Mouse (Mus musculus) skeletal muscle tissue, adult 2 months (tissue): ENCODE data around the gene Trim30b.
"Not testable (repeated sequence)": the region's sequence is repeated elsewhere in the genome, so short reads cannot be mapped to it uniquely, and the experiment has no call there.

ENCODE experiments used
- DNase-seq: peaks from one replicate; pipeline ENCODE4 v3.0.0-alpha.2; 2012; ENCODE audit warnings: low read depth, low spot score

Trim30b gene

DNA sequence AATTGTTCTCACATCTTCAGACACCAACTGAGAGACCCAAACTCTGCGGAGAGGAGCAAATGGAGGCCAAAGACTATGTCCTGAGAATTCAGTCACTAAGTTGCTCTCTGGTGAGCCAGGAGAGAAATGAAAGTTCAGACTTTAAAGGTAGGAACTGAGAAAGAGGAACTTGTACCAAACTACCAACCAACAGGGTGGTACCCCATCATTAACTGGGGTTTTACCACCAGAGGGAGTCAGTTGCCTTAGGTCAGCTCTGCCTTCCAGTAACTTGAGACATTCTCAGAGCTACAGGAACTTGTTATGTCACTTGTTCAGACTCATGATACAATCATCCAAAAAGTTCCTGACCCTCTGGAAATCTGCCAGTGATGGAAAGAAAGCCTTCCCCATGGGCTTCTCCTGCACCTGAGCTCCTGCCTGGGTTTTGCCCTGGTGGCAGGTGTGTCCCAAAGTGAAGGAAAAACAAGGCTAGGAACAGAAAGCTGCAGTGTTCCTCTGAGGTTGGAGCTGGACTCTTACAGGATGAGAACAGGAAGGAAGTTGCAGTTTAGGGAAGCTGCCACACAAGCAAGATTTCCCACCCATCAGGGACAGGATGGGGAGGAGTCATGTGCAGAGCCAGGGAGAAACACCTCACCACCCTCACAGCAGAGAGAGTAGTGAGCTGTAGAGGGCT is at the start of gene Trim30b:
Gene Trim30b, minus strand, starts transcription at position 149 of the 679 bp plus-strand sequence.
- peak; percentile 21 for DNase-seq

DNA sequence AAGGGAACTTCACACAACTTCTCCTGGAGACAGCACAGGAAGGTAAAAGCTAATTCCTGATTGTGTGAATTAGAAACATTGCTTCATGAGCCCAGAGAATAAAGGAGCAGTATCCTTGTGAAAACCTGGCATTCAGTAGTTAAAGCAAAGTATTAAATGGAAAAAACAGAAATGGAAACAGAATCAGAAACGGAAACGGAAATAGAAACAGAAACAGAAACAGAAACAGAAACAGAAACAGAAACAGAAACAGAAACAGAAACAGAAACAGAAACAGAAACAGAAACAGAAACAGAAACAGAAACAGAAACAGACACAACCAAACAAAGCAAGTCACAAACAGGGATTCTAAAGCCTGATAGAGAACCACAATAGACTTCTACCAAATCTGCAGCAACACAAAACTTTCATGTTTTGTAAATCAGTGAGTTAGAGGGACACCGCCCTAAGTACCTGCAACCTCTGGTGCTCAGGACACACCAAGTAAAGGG is 34.8 kb upstream of the Trim30b start:
- DNase-seq, result no peak

DNA sequence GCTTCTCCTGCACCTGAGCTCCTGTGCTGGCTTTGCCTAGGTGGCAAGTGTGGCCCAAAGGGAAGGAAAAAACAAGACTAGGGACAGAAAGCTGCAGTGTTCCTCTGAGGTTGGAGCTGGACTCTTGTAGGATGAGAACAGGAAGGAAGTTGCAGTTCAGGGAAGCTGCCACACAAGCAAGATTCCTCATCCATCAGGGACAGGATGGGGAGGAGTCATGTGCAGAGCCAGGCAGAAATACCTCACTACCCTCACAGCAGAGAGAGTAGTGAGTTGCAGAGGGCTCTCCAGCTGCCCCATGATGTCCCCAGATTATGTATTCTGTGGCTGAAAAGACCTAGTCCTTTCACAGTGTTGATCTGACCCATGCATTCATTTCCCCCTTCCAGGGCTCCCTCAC is 31.5 kb upstream of the Trim30b start:
- peak; percentile 2 for DNase-seq

DNA sequence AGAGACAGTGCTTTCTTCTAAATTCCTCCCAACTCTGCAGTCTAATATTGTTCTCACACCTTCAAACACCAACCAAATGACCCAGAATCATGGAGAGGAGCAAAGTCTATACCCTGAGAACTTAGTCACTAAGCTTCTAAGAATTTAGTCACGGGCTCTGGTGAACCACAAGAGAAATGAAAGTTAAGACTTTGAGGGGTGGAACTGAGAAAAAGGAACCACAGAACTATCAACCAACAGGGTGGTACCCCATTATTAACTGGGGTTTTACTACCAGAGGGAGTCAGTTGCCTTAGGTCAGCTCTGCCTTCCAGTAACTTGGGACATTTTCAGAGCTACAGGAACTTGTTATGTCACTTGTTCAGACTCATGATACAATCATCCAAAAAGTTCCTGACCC is 31.0 kb upstream of the Trim30b start, which contains the start of gene Trim30c:
Gene Trim30c, minus strand, starts transcription at position 140 of the 400 bp plus-strand sequence.
- DNase-seq, result peak; percentile 0

DNA sequence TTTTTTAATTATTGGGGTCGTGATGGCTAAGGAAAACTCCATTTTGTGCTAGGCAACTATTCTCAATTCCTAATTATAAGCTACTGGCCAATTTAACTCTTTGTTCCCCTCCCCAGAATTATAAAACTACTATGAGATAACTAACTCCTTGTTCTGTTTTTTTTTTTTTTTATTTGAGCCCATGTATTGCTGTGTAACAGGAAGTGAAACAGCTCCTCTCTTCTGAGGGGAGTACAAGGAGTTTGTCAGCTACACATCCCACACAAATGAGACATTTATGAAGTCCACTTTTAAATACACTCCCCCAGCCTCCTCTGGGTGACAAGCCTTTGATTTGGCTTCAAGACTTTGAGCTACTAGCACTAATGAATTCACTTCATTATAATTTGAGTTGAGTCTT is 28.8 kb upstream of the Trim30b start:
- DNase-seq, result no peak

DNA sequence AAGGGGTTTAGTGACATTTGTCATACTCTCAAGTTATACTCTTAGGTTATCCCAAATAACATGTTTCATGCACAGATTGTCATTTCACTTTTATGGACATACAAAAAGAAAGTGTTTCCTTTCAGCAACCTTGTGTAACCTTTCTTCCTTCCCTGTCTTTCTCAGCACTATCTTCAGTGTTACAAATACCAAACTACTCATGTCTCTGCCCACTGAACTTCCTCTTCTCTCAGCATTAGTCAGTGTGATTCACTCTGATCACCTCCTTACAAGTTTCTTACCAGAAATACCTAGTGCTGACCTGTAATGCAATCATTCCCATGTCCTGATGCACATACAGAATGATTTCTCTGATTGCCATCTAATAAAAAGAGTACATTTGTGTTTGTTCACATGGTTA is 3.3 kb downstream of the Trim30b start:
- DNase-seq, result no peak

DNA sequence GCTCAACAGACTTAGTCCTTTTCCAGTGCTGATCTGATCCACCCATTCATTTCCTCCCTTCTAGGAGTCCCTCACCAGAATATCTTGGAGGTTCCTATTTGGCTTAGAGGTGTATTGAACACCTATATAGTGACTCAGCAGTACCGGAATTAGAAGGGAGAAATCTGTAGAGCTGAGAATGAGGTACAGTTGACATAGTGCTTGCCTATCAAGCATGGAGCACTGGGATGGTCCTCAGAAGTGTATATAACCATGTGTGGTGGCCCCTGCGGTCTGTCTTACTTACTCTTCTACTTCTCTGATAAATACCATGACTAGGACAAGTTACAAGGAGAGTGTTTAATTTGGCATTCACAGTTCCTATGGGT is 16.1 kb downstream of the Trim30b start:
- DNase-seq, result no peak

DNA sequence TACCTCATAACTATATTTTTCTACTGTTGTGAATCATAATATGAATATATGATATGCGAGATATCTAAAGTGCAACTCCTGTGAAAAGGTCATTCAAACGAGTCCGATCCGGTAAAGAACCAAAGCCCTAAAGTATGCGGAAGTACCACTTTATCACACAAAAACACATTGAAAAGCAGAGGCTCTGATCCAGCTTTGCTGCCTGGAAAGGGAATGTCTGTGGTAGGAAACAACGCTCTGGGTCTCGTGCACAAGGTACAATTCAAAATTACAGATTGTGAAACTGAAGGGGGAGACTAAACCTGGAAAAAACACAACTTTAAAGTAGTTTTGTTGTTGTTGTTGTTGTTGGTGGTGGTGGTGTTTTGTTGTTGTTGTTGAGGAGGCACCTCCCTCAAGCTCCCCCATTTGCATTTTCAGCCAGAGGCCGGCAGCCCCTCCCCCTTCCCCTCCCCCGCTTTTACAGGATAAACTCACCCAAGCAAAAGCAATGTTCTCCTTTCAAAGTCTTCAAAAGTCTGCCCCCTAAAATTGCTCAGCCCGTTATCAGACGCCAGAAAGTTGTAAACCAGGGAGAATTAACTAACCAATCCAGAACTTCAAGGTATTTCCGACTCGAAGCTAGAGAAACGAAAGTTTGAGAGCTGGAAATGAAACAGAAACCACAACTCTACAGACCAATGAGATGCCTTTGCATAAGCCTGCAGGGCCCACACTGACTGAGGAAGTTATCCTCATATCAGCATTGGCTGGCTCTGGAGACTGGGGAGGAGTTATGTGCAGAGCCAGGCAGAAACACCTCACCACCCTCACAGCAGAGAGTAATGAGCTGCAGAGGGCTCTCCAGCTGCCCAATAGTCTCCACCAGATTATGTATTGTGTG is 16.7 kb downstream of the Trim30b start, which contains the start of gene Trim12c:
Gene Trim12c, minus strand, starts transcription at position 646 of the 883 bp plus-strand sequence.
- DNase-seq, result peak; percentile 80

DNA sequence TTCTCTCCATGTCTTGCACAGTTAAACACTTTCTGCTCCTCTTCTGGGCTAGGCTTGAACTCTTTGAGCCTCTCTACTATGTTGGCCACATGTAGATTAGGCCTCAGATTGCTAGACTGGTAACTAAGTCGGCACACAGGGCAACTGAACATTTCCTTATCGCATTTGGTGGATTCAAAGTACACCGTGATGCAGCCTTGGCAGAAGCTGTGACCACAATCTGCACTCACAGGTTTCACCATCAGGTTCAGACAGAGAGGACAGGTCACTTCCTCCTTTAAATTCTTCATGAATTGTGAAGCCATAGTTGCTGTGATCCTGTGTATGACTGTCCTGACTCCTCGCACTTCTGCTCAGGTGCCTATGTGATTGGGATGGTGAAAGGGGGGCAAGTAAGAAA is 21.6 kb downstream of the Trim30b start:
- not testable (repeated sequence) for DNase-seq

DNA sequence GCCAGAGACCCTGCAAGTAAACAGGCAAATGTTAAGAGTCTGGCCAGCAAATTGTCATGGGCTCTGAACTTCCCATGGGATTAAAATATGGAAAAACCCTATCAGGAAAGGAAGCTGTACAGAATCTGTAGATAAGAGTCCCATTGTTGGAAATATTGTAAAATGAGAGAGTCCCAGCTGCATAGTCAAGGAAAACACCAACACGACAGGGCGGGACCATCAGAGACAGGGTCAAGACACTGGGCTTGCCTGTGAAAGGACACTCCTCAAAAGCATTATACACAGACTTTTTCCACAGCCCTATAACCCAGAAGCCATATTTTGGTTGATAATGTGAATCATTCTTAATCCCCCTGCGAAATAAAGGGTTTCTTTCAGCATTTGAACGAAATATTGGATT is 28.9 kb downstream of the Trim30b start:
- DNase-seq, result not testable (repeated sequence)

DNA sequence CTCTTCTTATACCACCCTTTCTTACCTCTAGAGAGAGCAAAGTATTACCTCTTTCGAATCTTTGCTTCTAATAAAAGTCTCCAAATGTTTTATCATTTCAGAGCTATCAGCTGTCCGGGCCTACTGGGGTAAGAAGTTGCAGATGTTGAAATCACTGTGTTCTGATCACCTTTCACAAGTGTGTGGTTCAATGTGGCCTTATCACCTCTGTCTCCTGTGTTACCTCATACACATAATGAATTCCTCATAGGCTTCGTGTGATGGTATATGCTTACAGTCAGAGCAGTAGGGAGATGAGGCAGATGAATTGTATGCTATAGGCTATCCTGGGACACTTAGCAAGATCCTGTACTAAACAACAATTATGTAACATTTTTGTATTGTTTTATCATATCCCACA is 34.1 kb downstream of the Trim30b start:
- DNase-seq, result not testable (repeated sequence)

DNA sequence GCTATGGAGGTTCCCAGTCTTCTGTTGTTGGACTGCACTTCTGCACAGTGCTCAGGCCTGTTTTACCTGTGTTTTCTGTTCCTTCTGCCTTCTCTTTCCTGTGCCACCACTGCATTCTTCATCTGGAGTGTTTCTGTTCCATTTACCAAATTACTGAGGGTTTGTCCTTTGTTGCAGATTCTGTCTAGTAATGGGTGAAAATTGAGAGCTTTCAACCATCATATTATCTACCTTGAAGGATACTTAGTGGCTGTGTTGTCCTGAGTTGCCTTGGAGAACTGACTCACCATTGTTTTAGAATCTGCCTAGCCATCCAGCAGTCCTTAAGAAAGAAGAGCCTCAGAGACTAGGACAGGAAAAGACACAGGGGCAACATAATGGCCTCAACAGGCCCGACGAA is 40.5 kb downstream of the Trim30b start, which contains the start of gene Trim34b:
Gene Trim34b, plus strand, starts transcription at position 301 of the 400 bp plus-strand sequence.
- not testable (repeated sequence) for DNase-seq

DNA sequence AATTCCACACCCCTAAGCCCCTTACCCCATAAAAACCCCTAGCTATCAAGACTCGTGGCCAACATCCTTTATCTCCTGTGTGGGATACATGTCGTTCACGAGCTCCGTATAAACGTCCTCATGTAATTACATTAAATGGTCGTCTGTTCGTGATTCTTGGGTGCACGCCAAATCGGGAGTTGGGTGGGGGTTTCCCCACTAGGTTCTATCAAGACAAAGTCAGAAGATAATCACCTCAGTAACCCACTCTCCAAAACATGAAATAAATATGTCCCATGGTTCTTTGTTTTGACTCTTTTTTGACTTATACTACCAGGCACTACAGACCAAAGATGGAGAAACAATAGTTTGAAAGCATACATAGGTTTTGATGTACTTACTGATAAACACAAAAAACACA is 47.7 kb downstream of the Trim30b start:
- DNase-seq, result no peak

DNA sequence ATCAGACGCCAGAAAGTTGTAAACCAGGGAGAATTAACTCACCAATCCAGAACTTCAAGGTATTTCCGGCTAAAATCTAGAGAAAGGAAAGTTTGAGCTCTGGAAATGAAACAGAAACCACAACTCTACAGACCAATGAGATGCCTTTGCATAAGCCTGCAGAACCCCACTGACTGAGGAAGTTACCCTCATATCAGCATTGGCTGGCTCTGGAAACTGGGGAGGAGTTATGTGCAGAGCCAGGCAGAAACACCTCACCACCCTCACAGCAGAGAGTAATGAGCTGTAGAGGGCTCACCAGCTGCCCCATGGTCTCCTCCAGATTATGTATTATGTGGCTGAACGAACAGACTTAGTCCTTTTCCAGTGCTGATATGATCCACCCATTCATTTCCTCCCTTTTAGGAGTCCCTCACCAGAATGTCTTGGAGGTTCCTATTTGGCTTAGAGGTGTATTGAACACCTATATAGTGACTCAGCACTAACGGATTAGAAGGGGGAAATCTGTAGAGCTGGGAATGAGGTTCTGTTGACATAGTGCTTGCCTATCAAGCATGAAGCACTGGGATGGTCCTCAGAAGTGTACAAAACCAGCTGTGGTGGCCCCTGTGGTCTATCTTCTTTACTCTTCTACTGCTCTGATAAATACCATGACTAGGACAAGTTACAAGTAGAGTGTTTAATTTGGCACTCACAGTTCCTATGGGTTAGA is 54.2 kb downstream of the Trim30b start, which contains the start of gene Trim12a:
Gene Trim12a, minus strand, starts transcription at position 98 of the 712 bp plus-strand sequence.
- DNase-seq, result not testable (repeated sequence)

DNA sequence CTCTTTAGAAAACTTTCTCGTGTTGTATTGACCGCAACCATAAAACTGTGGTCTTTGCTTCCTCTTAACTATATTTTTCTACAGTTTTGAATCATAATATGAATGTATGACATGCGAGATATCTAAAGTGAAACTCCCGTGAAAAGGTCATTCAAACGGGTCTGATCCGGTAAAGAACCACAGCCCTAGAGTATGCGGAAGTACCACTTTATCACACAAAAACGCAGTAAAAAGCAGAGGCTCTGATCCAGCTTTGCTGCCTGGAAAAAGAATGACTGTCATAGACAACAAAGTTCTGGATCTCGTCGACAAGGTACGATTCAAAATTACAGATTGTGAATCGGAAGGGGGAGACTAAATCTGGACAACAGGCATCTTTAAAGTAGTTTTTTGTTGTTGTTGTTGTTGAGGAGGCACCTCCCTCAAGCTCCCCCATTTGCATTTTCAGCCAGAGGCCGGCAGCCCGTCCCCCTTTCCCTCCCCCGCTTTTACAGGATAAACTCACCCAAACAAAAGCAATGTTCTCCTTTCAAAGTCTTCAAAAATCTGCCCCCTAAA is 54.8 kb downstream of the Trim30b start:
- DNase-seq, result no peak
